Mouse (Mus musculus): ENCODE results near the gene Trp53i13. TPM values are rescaled to one million over a fixed set of nuclear protein-coding genes. Genes with fewer than 3 reads are reported as not detected.

Gene Trp53i13
- polyA plus RNA-seq, 1 experiment, result 26.4 TPM

- H3K4me3 ChIP-seq (ENCODE audit: insufficient read depth, low read length), result no peak overlapping the region
- TF ChIP-seq CTCF (IDR thresholded peaks at IDR 0.05; ENCODE audit: borderline replicate concordance, insufficient read depth, low read length), result peak; percentile 40
- peak; percentile 62 for TF ChIP-seq POLR2A (IDR thresholded peaks at IDR 0.05; ENCODE audit: low read depth, low read length)
- H3K27ac ChIP-seq (ENCODE audit: insufficient read depth, low read length), result 0 out of 2 replicates have a peak overlapping the region, but pooled peaks have one; percentile 12
- H3K4me1 ChIP-seq (ENCODE audit: control insufficient read depth, insufficient read depth, low read length), result 0 out of 2 replicates have a peak, but pooled peaks cover under 1% of the 10 kb centered on the region
These were observed 7.4 kb downstream of the Trp53i13 start for GRCm38 (mm10) chr11:77508068-77509021.

- H3K4me1 ChIP-seq (ENCODE audit: control insufficient read depth, insufficient read depth, low read length), result 0 out of 2 replicates have a peak, but pooled peaks cover 3% of the 10 kb centered on the region
- TF ChIP-seq POLR2A (IDR thresholded peaks at IDR 0.05; ENCODE audit: low read depth, low read length), result no peak
- H3K4me3 ChIP-seq (ENCODE audit: insufficient read depth, low read length), result no peak overlapping the region
- no peak overlapping the region for H3K27ac ChIP-seq (ENCODE audit: insufficient read depth, low read length)
These were observed 8.4 kb downstream of the Trp53i13 start for GRCm38 (mm10) chr11:77507426-77507825.

- Histone ChIP-seq H3K4me1 (ENCODE audit: control insufficient read depth, insufficient read depth, low read length) (0 out of 2 replicates have a peak, but pooled peaks cover 3% of the 10 kb centered on the region), H3K27ac (ENCODE audit: insufficient read depth, low read length) (no peak overlapping the region), H3K4me3 (ENCODE audit: insufficient read depth, low read length) (no peak overlapping the region)
- TF ChIP-seq POLR2A (IDR thresholded peaks at IDR 0.05; ENCODE audit: low read depth, low read length) (no peak), CTCF (IDR thresholded peaks at IDR 0.05; ENCODE audit: borderline replicate concordance, insufficient read depth, low read length) (no peak)
These were observed 8.8 kb downstream of the Trp53i13 start for GRCm38 (mm10) chr11:77506941-77507340.

GRCm38 (mm10) chr11:77506273-77506672, 9.5 kb downstream of the Trp53i13 start:
- no peak overlapping the region for H3K4me3 ChIP-seq (ENCODE audit: insufficient read depth, low read length)
- TF ChIP-seq POLR2A (IDR thresholded peaks at IDR 0.05; ENCODE audit: low read depth, low read length), result no peak
- TF ChIP-seq CTCF (IDR thresholded peaks at IDR 0.05; ENCODE audit: borderline replicate concordance, insufficient read depth, low read length), result no peak
- H3K27ac ChIP-seq (ENCODE audit: insufficient read depth, low read length), result no peak overlapping the region
- 0 out of 2 replicates have a peak, but pooled peaks cover 3% of the 10 kb centered on the region for H3K4me1 ChIP-seq (ENCODE audit: control insufficient read depth, insufficient read depth, low read length)

GRCm38 (mm10) chr11:77505291-77505980, 10.3 kb downstream of the Trp53i13 start:
- no peak overlapping the region for H3K27ac ChIP-seq (ENCODE audit: insufficient read depth, low read length)
- H3K4me3 ChIP-seq (ENCODE audit: insufficient read depth, low read length), result no peak overlapping the region
- 0 out of 2 replicates have a peak, but pooled peaks cover 5% of the 10 kb centered on the region for H3K4me1 ChIP-seq (ENCODE audit: control insufficient read depth, insufficient read depth, low read length)
- TF ChIP-seq POLR2A (IDR thresholded peaks at IDR 0.05; ENCODE audit: low read depth, low read length) (no peak), CTCF (IDR thresholded peaks at IDR 0.05; ENCODE audit: borderline replicate concordance, insufficient read depth, low read length) (no peak)

- TF ChIP-seq POLR2A (IDR thresholded peaks at IDR 0.05; ENCODE audit: low read depth, low read length), result no peak
- no peak for TF ChIP-seq CTCF (IDR thresholded peaks at IDR 0.05; ENCODE audit: borderline replicate concordance, insufficient read depth, low read length)
- no peak overlapping the region for H3K27ac ChIP-seq (ENCODE audit: insufficient read depth, low read length)
These were observed 11.4 kb downstream of the Trp53i13 start for GRCm38 (mm10) chr11:77504377-77504776.

GRCm38 (mm10) chr11:77503511-77503910, 12.3 kb downstream of the Trp53i13 start:
- TF ChIP-seq CTCF (IDR thresholded peaks at IDR 0.05; ENCODE audit: borderline replicate concordance, insufficient read depth, low read length), result no peak
- TF ChIP-seq POLR2A (IDR thresholded peaks at IDR 0.05; ENCODE audit: low read depth, low read length), result no peak; the same call in 1 of the 2 replicates
- Histone ChIP-seq H3K27ac (ENCODE audit: insufficient read depth, low read length) (0 out of 2 replicates have a peak overlapping the region, but pooled peaks have one; percentile 23), H3K4me1 (ENCODE audit: control insufficient read depth, insufficient read depth, low read length) (0 out of 2 replicates have a peak, but pooled peaks cover 5% of the 10 kb centered on the region), H3K4me3 (ENCODE audit: insufficient read depth, low read length) (no peak overlapping the region)

More at GRCm38 (mm10) chr11:77504377-77504776, 11.4 kb downstream of the Trp53i13 start:
- Histone ChIP-seq H3K4me3 (ENCODE audit: insufficient read depth, low read length) (no peak overlapping the region), H3K4me1 (ENCODE audit: control insufficient read depth, insufficient read depth, low read length) (0 out of 2 replicates have a peak, but pooled peaks cover 5% of the 10 kb centered on the region)

- no peak for TF ChIP-seq CTCF (IDR thresholded peaks at IDR 0.05; ENCODE audit: borderline replicate concordance, insufficient read depth, low read length)
- no peak for TF ChIP-seq POLR2A (IDR thresholded peaks at IDR 0.05; ENCODE audit: low read depth, low read length)
- H3K4me1 ChIP-seq (ENCODE audit: control insufficient read depth, insufficient read depth, low read length), result peaks cover 15% of the 10 kb centered on the region; the same call in 1 of the 2 replicates
- H3K4me3 ChIP-seq (ENCODE audit: insufficient read depth, low read length), result no peak overlapping the region
- H3K27ac ChIP-seq (ENCODE audit: insufficient read depth, low read length), result no peak overlapping the region
These were observed 13.3 kb downstream of the Trp53i13 start for GRCm38 (mm10) chr11:77502481-77502880.

- Histone ChIP-seq H3K4me3 (ENCODE audit: insufficient read depth, low read length) (no peak overlapping the region), H3K27ac (ENCODE audit: insufficient read depth, low read length) (no peak overlapping the region), H3K4me1 (ENCODE audit: control insufficient read depth, insufficient read depth, low read length) (peaks cover 15% of the 10 kb centered on the region; the same call in 1 of the 2 replicates)
- TF ChIP-seq POLR2A (IDR thresholded peaks at IDR 0.05; ENCODE audit: low read depth, low read length) (no peak), CTCF (IDR thresholded peaks at IDR 0.05; ENCODE audit: borderline replicate concordance, insufficient read depth, low read length) (no peak)
These were observed 13.8 kb downstream of the Trp53i13 start for GRCm38 (mm10) chr11:77501971-77502370.
